Mouse (Mus musculus): ENCODE measurements at regions not wholly inside any gene's neighbourhood (a gene's known extent, or its start where the extent isn't known, plus 50 kb on each side); places are given as distances from the start of the nearest gene placed in this dataset.

- intact Hi-C loops (cut with DNase I) = no loop called here
- no peak for DNase-seq (ENCODE audit: low spot score in 2 of 2)
Observed at GRCm38 (mm10) chr17:9882639-9883226, 213.2 kb upstream of the Pabpc6 start.

DNA sequence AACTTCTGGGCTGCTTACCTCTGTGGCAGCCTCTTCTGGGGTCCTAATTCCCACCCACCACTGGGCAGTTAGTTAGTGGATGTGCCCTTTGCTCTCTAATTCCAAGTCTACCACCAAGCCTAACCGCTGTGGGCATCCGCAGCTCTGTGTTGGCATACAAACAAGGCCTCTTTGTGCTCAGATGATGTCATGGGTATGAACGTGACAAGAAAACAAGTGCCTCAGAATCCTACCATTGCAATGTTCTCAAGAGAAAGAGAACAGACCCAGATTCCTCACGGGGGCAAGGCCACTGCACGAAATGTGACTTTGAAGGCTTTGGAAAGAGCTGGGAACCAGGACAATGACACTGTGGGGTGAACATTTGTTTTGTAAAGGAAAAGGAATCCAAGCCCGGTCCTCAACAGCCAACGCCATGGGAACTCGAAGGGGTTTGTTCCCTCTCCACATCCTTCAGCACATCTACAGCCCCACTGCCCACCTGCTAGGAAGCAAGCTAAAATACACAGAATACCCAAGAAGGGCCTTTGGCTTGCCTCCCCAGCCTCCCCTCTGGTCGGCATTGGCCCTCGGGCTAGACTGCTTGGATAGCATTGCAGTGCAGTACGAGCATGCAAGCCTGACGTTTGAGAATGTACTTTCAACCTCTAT is 210.2 kb upstream of the Pabpc6 start:
- intact Hi-C loops (cut with DNase I) = no loop called here
- DNase-seq (ENCODE audit: low spot score in 2 of 2) = peak; percentile 38 to 60

- no peak for DNase-seq (ENCODE audit: low spot score in 2 of 2)
- intact Hi-C loops (cut with DNase I) = no loop called here
Observed at GRCm38 (mm10) chr17:9873695-9874094, 204.2 kb upstream of the Pabpc6 start.

- intact Hi-C loops (cut with DNase I) = no loop called here
- DNase-seq (ENCODE audit: low spot score in 2 of 2) = no peak
Observed at GRCm38 (mm10) chr17:9870237-9870636, 200.7 kb upstream of the Pabpc6 start.

DNA sequence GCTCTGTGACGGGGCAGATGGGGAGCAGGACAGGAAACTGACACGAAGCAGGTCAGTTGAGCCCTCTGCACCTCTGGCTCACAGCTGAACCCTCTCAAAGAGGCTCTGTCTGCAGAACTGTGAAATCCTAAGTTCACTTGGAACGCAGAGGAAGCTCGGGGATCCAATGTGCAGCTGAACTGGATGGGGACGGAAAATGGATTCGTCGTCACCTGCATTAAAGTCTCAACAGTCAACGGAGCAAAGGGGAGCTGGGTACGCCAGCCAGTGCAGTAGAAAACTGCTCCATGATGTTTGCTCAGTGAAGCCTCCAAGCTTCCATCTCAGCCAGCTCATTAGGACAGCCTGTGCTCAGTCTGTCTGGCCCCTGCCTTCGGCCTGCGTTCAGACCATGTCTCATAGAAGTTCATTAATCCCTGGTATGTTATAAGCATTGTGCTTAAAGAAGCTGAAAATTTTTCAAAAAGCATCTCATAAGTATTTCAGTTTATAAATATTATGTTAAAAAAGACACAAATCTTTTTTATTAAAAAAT is 199.3 kb upstream of the Pabpc6 start:
- intact Hi-C loops (cut with DNase I) = no loop called here
- DNase-seq (ENCODE audit: low spot score in 2 of 2) = no peak

- intact Hi-C loops (cut with DNase I) = no loop called here
- no peak for DNase-seq (ENCODE audit: low spot score in 2 of 2)
Observed at GRCm38 (mm10) chr17:9864254-9864653, 194.7 kb upstream of the Pabpc6 start.

- intact Hi-C loops (cut with DNase I) = no loop called here
- DNase-seq (ENCODE audit: low spot score in 2 of 2) = no peak
Observed at GRCm38 (mm10) chr17:9861923-9862854, 192.7 kb upstream of the Pabpc6 start.

- intact Hi-C loops (cut with DNase I) = no loop called here
- peak in 1 of 2 experiments; percentile 16 for DNase-seq (ENCODE audit: low spot score in 2 of 2)
Observed at GRCm38 (mm10) chr17:9861346-9861745, 191.8 kb upstream of the Pabpc6 start.

- peak; percentile 26 to 35 for DNase-seq (ENCODE audit: low spot score in 2 of 2)
- intact Hi-C loops (cut with DNase I) = no loop called here
Observed at GRCm38 (mm10) chr17:9848559-9849357, 179.2 kb upstream of the Pabpc6 start.

DNA sequence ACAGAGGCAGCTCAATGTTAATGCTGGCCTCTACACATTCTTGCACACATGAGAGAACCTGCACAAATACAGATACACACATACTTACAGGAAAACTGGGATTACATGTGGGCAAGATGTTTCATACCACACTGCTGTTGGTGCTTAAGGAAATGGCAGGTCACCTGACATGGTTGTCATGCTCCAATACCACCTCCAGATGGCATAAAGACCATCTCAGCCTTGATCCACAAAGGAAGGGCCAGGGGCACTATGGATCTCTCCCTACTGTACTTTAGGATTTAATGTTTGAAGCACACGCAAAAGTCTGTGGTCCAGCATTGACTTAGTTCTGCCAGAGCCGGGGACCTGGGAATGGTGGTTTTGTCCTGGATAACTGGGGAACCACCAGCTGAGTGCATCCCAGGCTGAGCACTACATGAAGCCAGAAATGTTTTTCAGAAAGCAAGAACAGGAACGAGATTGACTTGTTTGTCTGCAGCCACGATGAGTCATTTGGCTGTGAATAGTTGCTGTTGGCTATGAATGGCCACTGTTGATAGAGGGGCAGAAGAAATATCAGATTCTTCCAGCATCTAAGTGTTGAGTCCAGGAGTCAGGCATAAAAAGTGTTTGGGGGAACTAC is 176.0 kb upstream of the Pabpc6 start:
- peak in 1 of 2 experiments; percentile 21 for DNase-seq (ENCODE audit: low spot score in 2 of 2)
- intact Hi-C loops (cut with DNase I) = no loop called here

DNA sequence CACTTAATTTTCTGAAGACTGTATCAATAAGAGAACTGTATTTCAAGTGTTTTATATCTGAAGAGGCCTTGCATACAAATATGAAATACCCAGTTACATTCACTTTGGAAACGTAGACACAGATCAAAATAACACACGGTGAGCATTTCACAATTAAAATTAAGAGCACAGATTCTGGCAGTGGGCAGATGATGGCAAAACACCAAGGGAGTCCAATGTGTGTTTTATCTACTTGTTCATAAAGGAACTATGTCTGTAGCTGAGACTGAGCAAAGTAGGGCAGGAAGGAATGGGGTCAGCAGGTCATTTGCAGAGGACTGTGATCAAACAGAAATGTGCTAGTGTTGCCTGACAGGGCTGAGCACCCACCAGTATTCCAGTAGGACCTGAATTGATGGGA is 171.6 kb upstream of the Pabpc6 start:
- intact Hi-C loops (cut with DNase I) = no loop called here
- DNase-seq (ENCODE audit: low spot score in 2 of 2) = peak; percentile 18 to 44

DNA sequence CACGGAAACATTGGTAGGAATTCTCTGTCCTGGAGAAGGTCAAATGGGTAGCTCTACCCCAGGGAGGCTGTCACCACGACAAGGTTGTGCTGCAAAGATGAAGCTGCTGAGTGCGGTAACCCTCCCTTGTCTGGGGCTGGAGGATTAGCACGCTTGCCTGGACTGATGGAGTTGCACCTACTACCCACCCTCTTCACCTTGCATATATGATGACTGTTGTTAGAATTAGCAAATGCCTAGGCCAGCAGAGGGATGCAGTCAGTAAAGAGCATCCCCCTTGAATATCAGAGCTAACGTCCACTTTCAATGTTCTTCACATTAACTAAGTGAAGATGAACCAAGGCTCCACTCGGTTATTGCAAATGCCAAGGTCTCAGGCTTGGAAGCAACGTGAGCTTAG is 169.7 kb upstream of the Pabpc6 start:
- DNase-seq (ENCODE audit: low spot score in 2 of 2) = no peak
- intact Hi-C loops (cut with DNase I) = no loop called here

GRCm38 (mm10) chr17:9836995-9837842 is 167.7 kb upstream of the Pabpc6 start:
- DNase-seq (ENCODE audit: low spot score in 2 of 2) = no peak
- intact Hi-C loops (cut with DNase I) = no loop called here

DNA sequence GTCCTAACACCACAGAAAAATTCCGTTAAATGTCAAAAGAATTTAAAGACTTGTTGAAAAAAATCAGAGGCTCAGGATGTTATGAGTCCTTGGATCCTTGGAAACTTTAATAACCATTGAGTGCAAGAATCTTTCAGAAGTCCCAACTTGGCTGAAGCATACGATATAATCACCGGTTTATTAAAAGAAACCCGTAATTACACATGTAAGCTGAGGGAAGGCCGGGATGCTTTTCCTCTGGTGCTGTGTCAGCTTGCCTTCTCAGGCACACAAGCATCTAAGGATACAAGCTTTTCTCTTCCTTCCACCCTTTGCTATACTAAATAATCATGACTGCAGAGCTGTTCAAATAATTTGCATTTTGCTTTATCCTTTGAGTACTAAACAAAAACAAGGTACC is 160.4 kb upstream of the Pabpc6 start:
- peak; percentile 13 to 20 for DNase-seq (ENCODE audit: low spot score in 2 of 2)
- intact Hi-C loops (cut with DNase I) = no loop called here

GRCm38 (mm10) chr17:9821358-9821757 is 151.8 kb upstream of the Pabpc6 start:
- intact Hi-C loops (cut with DNase I) = no loop called here
- DNase-seq (ENCODE audit: low spot score in 2 of 2) = no peak

DNA sequence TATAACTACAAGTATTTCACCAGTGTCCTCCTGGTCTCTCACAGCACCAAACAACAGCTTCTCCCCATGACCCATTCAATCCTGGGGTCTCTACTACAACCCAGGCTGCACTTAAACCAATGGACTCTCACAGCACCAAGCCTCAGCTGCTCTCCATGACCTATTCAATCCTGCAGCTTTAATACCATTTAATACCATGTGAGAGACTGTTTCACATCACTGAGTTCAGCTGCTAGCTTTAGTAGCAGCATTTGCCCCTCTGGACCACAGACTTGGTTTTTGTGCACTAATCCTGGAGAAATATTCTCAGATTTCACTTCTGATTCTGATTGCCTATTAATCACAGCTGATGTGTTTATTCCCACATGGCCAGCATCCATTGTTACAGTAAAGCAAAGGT is 147.5 kb upstream of the Pabpc6 start:
- intact Hi-C loops (cut with DNase I) = no loop called here
- no peak for DNase-seq (ENCODE audit: low spot score in 2 of 2)

DNA sequence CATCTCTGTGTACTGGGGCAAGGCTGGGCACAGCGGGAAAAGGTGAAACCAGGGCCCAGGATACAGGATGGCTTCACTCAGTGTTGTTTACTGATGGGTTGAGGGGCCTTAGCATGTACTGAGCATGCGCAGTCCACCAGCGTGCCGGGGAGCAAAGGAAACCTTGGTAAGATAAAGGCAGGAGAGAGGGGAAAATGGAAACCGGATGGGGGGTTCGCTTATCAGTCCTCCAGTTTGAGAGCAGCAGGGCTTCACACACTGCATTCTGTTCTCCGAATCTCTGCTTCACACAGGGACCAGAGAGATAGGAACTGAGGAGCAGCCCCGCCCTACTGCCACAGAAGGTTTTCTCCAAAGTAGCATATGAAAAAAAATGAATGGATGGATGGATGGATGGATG is 127.6 kb upstream of the Pabpc6 start:
- DNase-seq (ENCODE audit: low spot score in 2 of 2) = no peak
- intact Hi-C loops (cut with DNase I) = no loop called here
